Mouse (Mus musculus): ENCODE data around the gene Magi1.

Magi1 gene

GRCm38 (mm10) chr6:94283318-94284061 is at the start of gene Magi1:
Magi1 (minus strand) TSS chr6:94283917.
- CTCF ChIA-PET: interaction anchor here in 3 of 4 experiments (0.5 to 0.9 kb wide), 5 partner anchors 50 to 526 kb away, joined by 3 to 5 read pairs (median 3); no protein-coding TSS in a partner anchor
- POLR2A ChIA-PET: interaction anchor here (0.6 to 2.5 kb wide), 27 partner anchors 9 to 525 kb away, joined by 3 to 9 read pairs (median 3); partner anchors contain the start of gene Slc25a26 (in 1 of the 4)

- CTCF ChIA-PET: no interaction called here
- POLR2A ChIA-PET: interaction anchor here in 1 of 4 experiments (1.3 kb wide), 1 partner anchor 16 kb away, joined by 3 read pairs; no protein-coding TSS in a partner anchor
These were observed 43.4 kb upstream of the Magi1 start for GRCm38 (mm10) chr6:94327143-94327542.

- ChIA-PET POLR2A (no interaction called here), CTCF (no interaction called here)
These were observed 33.2 kb upstream of the Magi1 start for GRCm38 (mm10) chr6:94316886-94317285.

GRCm38 (mm10) chr6:94312285-94312684 is 28.6 kb upstream of the Magi1 start:
- ChIA-PET CTCF (interaction anchor here in 2 of 4 experiments (0.6 kb wide), 2 partner anchors 135 to 864 kb away, joined by 3 to 9 read pairs; no protein-coding TSS in a partner anchor), POLR2A (no interaction called here)

GRCm38 (mm10) chr6:94308498-94308897 is 24.8 kb upstream of the Magi1 start:
- ChIA-PET CTCF (interaction anchor here in 1 of 4 experiments (0.6 kb wide), 1 partner anchor 409 kb away, joined by 3 read pairs; no protein-coding TSS in a partner anchor), POLR2A (interaction anchor here in 1 of 4 experiments (0.6 kb wide), 2 partner anchors 18 to 29 kb away, joined by 6 to 10 read pairs; no protein-coding TSS in a partner anchor)

GRCm38 (mm10) chr6:94303512-94303911 is 19.8 kb upstream of the Magi1 start:
- POLR2A ChIA-PET: no interaction called here
- CTCF ChIA-PET: no interaction called here

GRCm38 (mm10) chr6:94301804-94302203 is 18.1 kb upstream of the Magi1 start:
- POLR2A ChIA-PET: no interaction called here
- CTCF ChIA-PET: interaction anchor here in 1 of 4 experiments (0.5 kb wide), 1 partner anchor 123 kb away, joined by 3 read pairs; no protein-coding TSS in a partner anchor

GRCm38 (mm10) chr6:94300562-94300961 is 16.8 kb upstream of the Magi1 start:
- CTCF ChIA-PET: interaction anchor here in 1 of 4 experiments (0.5 kb wide), 1 partner anchor 106 kb away, joined by 3 read pairs; no protein-coding TSS in a partner anchor
- POLR2A ChIA-PET: interaction anchor here in 2 of 4 experiments (0.6 kb wide), 2 partner anchors 43 to 73 kb away, joined by 3 to 4 read pairs; no protein-coding TSS in a partner anchor

- CTCF ChIA-PET: no interaction called here
These were observed 3.7 kb upstream of the Magi1 start for GRCm38 (mm10) chr6:94287387-94287786.

GRCm38 (mm10) chr6:94286555-94286954 is 2.8 kb upstream of the Magi1 start:
- ChIA-PET POLR2A (no interaction called here), CTCF (no interaction called here)

More at GRCm38 (mm10) chr6:94287387-94287786, 3.7 kb upstream of the Magi1 start:
- POLR2A ChIA-PET: no interaction called here

- ChIA-PET CTCF (interaction anchor here in 3 of 4 experiments (0.6 to 1.2 kb wide), 5 partner anchors 49 to 636 kb away, joined by 3 to 5 read pairs (median 3); no protein-coding TSS in a partner anchor), POLR2A (interaction anchor here (0.6 to 2.5 kb wide), 16 partner anchors 9 to 526 kb away, joined by 3 to 9 read pairs (median 4); partner anchors contain the start of gene Slc25a26 (in 1 of the 4))
These were observed 540 bp upstream of the Magi1 start for GRCm38 (mm10) chr6:94284089-94284825.

- ChIA-PET CTCF (interaction anchor here in 2 of 4 experiments (0.5 to 0.7 kb wide), 2 partner anchors 468 to 525 kb away, joined by 3 read pairs; no protein-coding TSS in a partner anchor), POLR2A (interaction anchor here (0.8 to 2.5 kb wide), 24 partner anchors 8 to 404 kb away, joined by 3 to 9 read pairs (median 4); partner anchors contain the start of gene Slc25a26 (in 1 of the 4))
These were observed 1.1 kb downstream of the Magi1 start for GRCm38 (mm10) chr6:94282301-94283241.

- CTCF ChIA-PET: interaction anchor here in 1 of 4 experiments (1.2 kb wide), 1 partner anchor 243 kb away, joined by 3 read pairs; no protein-coding TSS in a partner anchor
These were observed 2.0 kb downstream of the Magi1 start for GRCm38 (mm10) chr6:94281606-94282280.

GRCm38 (mm10) chr6:94273941-94274340 is 9.8 kb downstream of the Magi1 start:
- ChIA-PET CTCF (no interaction called here), POLR2A (interaction anchor here in 2 of 4 experiments (0.6 to 2.5 kb wide), 5 partner anchors 9 to 1429 kb away, joined by 3 to 9 read pairs (median 3); partner anchors contain the start of gene Magi1 (in 2 of the 2))

More at GRCm38 (mm10) chr6:94281606-94282280, 2.0 kb downstream of the Magi1 start:
- POLR2A ChIA-PET: interaction anchor here in 3 of 4 experiments (0.9 to 2.5 kb wide), 7 partner anchors 11 to 197 kb away, joined by 3 to 8 read pairs (median 3); no protein-coding TSS in a partner anchor

- ChIA-PET POLR2A (interaction anchor here in 1 of 4 experiments (1.6 to 2.0 kb wide), 2 partner anchors 11 to 13 kb away, joined by 5 to 6 read pairs; no protein-coding TSS in a partner anchor), CTCF (interaction anchor here in 1 of 4 experiments (0.5 kb wide), 1 partner anchor 327 kb away, joined by 5 read pairs; no protein-coding TSS in a partner anchor)
These were observed 13.7 kb downstream of the Magi1 start for GRCm38 (mm10) chr6:94270001-94270400.

- ChIA-PET CTCF (interaction anchor here in 1 of 4 experiments (0.6 kb wide), 1 partner anchor 11 kb away, joined by 3 read pairs; no protein-coding TSS in a partner anchor), POLR2A (no interaction called here)
These were observed 14.5 kb downstream of the Magi1 start for GRCm38 (mm10) chr6:94269174-94269573.
